Mouse (Mus musculus) hindbrain, embryonic 10.5 days (tissue): ENCODE measurements at regions not wholly inside any gene's neighbourhood (a gene's known extent, or its start where the extent isn't known, plus 50 kb on each side); places are given as distances from the start of the nearest gene placed in this dataset.

Source experiments
- DNase-seq: peaks from one replicate; pipeline ENCODE4 v3.0.0-alpha.2; 2017; ENCODE audit warnings: low spot score
- H3K27ac ChIP-seq: fragments of 300-500 bp; sonication (generic); 2 replicates; pipeline ENCODE4 v1.5.1; 2016; ENCODE audit warnings: mild to moderate bottlenecking, moderate library complexity
- H3K27me3 ChIP-seq: fragments of 300-500 bp; sonication (generic); 2 replicates; pipeline ENCODE4 v1.6.1; 2016; ENCODE audit warnings: mild to moderate bottlenecking; ENCODE audit not compliant: poor library complexity, insufficient read depth, severe bottlenecking
- H3K36me3 ChIP-seq: fragments of 300-500 bp; sonication (generic); 2 replicates; pipeline ENCODE4 v1.6.1; 2016; ENCODE audit warnings: mild to moderate bottlenecking, moderate library complexity
- H3K4me1 ChIP-seq: fragments of 300-500 bp; sonication (generic); replicated peaks from 2 replicates; pipeline ENCODE4 v1.6.1; 2016; ENCODE audit warnings: mild to moderate bottlenecking
- H3K4me3 ChIP-seq: fragments of 300-500 bp; sonication (generic); 2 replicates; pipeline ENCODE4 v1.5.1; 2016; ENCODE audit warnings: mild to moderate bottlenecking, moderate library complexity
- H3K9me3 ChIP-seq: fragments of 300-500 bp; sonication (generic); 2 replicates; pipeline ENCODE4 v1.6.1; 2016; ENCODE audit warnings: mild to moderate bottlenecking, moderate library complexity
- WGBS: fragments of 180-500 bp; shearing (Covaris S2); methylation state at CpG from one replicate; pipeline ENCODE4 v1.1.7; 2016; 5-methylcytosine and 5-hydroxymethylcytosine counted together

- Histone ChIP-seq H3K36me3 (no peaks in the 10 kb centered on the region), H3K4me1 (no peaks in the 10 kb centered on the region), H3K9me3 (no peaks in the 10 kb centered on the region), H3K27ac (no peak overlapping the region), H3K4me3 (no peak overlapping the region), H3K27me3 (no peaks in the 10 kb centered on the region)
- 86% methylated on average over 5 of the region's 5 CpGs for WGBS
- no peak for DNase-seq
These were observed 80.7 kb upstream of the Cerkl start for GRCm38 (mm10) chr2:79537126-79537875.

GRCm38 (mm10) chr2:79540384-79540783 lies 83.8 kb upstream of the Cerkl start:
- H3K9me3 ChIP-seq, result no peaks in the 10 kb centered on the region
- no peaks in the 10 kb centered on the region for H3K27me3 ChIP-seq
- H3K4me3 ChIP-seq, result no peak overlapping the region
- no peak overlapping the region for H3K27ac ChIP-seq
- 95% methylated on average over 8 of the region's 8 CpGs for WGBS
- H3K4me1 ChIP-seq, result no peaks in the 10 kb centered on the region
- no peak for DNase-seq
- H3K36me3 ChIP-seq, result no peaks in the 10 kb centered on the region

GRCm38 (mm10) chr2:79542191-79542980 lies 85.8 kb upstream of the Cerkl start:
- no peaks in the 10 kb centered on the region for H3K4me1 ChIP-seq

GRCm38 (mm10) chr2:79543456-79543855 lies 86.9 kb upstream of the Cerkl start:
- Histone ChIP-seq H3K27ac (no peak overlapping the region), H3K4me1 (no peaks in the 10 kb centered on the region)
- 80% methylated on average over 5 of the region's 5 CpGs for WGBS

More at GRCm38 (mm10) chr2:79542191-79542980, 85.8 kb upstream of the Cerkl start:
- no peak overlapping the region for H3K27ac ChIP-seq
- no peaks in the 10 kb centered on the region for H3K27me3 ChIP-seq
- no peaks in the 10 kb centered on the region for H3K36me3 ChIP-seq
- H3K9me3 ChIP-seq, result no peaks in the 10 kb centered on the region
- H3K4me3 ChIP-seq, result no peak overlapping the region
- no peak for DNase-seq
- 82% methylated on average over 6 of the region's 6 CpGs for WGBS

GRCm38 (mm10) chr2:79543948-79544792 lies 87.6 kb upstream of the Cerkl start:
- DNase-seq, result no peak
- no peak overlapping the region for H3K27ac ChIP-seq
- H3K4me3 ChIP-seq, result no peak overlapping the region
- no peaks in the 10 kb centered on the region for H3K27me3 ChIP-seq
- no peaks in the 10 kb centered on the region for H3K36me3 ChIP-seq
- no peaks in the 10 kb centered on the region for H3K4me1 ChIP-seq
- H3K9me3 ChIP-seq, result no peaks in the 10 kb centered on the region
- 87% methylated on average over 8 of the region's 8 CpGs for WGBS

More at GRCm38 (mm10) chr2:79543456-79543855, 86.9 kb upstream of the Cerkl start:
- Histone ChIP-seq H3K4me3 (no peak overlapping the region), H3K27me3 (no peaks in the 10 kb centered on the region), H3K9me3 (no peaks in the 10 kb centered on the region), H3K36me3 (no peaks in the 10 kb centered on the region)
- DNase-seq, result no peak

GRCm38 (mm10) chr2:79544793-79545260 lies 88.2 kb upstream of the Cerkl start:
- Histone ChIP-seq H3K4me3 (no peak overlapping the region), H3K27me3 (no peaks in the 10 kb centered on the region), H3K9me3 (no peaks in the 10 kb centered on the region), H3K27ac (no peak overlapping the region), H3K4me1 (no peaks in the 10 kb centered on the region), H3K36me3 (no peaks in the 10 kb centered on the region)
- no peak for DNase-seq
- whole genome bisulfite sequencing, result 89% methylated on average over 4 of the region's 4 CpGs

- DNase-seq, result no peak
- Histone ChIP-seq H3K4me1 (no peaks in the 10 kb centered on the region), H3K36me3 (no peaks in the 10 kb centered on the region), H3K9me3 (no peaks in the 10 kb centered on the region), H3K27me3 (no peaks in the 10 kb centered on the region), H3K4me3 (no peak overlapping the region), H3K27ac (no peak overlapping the region)
- WGBS, result 90% methylated on average over 4 of the region's 4 CpGs
These were observed 88.9 kb upstream of the Itprid2 start for GRCm38 (mm10) chr2:79546206-79546605.

- no peaks in the 10 kb centered on the region for H3K36me3 ChIP-seq
- no peaks in the 10 kb centered on the region for H3K27me3 ChIP-seq
- H3K4me3 ChIP-seq, result no peak overlapping the region
- DNase-seq, result no peak
- 71% methylated on average over 3 of the region's 3 CpGs for WGBS
- H3K27ac ChIP-seq, result no peak overlapping the region
- H3K9me3 ChIP-seq, result no peaks in the 10 kb centered on the region
- no peaks in the 10 kb centered on the region for H3K4me1 ChIP-seq
These were observed 87.9 kb upstream of the Itprid2 start for GRCm38 (mm10) chr2:79547284-79547683.

GRCm38 (mm10) chr2:79548039-79548600 lies 87.0 kb upstream of the Itprid2 start:
- WGBS, result 89% methylated on average over 8 of the region's 8 CpGs
- no peak for DNase-seq
- H3K4me1 ChIP-seq, result no peaks in the 10 kb centered on the region
- H3K27me3 ChIP-seq, result no peaks in the 10 kb centered on the region
- H3K27ac ChIP-seq, result no peak overlapping the region
- H3K36me3 ChIP-seq, result no peaks in the 10 kb centered on the region
- no peaks in the 10 kb centered on the region for H3K9me3 ChIP-seq
- no peak overlapping the region for H3K4me3 ChIP-seq

GRCm38 (mm10) chr2:79549781-79550180 lies 85.4 kb upstream of the Itprid2 start:
- no peaks in the 10 kb centered on the region for H3K36me3 ChIP-seq
- H3K4me1 ChIP-seq, result no peaks in the 10 kb centered on the region
- H3K27me3 ChIP-seq, result no peaks in the 10 kb centered on the region
- no peak overlapping the region for H3K27ac ChIP-seq
- DNase-seq, result no peak
- no peaks in the 10 kb centered on the region for H3K9me3 ChIP-seq
- WGBS, result 83% methylated on average over 3 of the region's 3 CpGs
- H3K4me3 ChIP-seq, result no peak overlapping the region

- no peaks in the 10 kb centered on the region for H3K27me3 ChIP-seq
- WGBS, result 93% methylated on average over 3 of the region's 3 CpGs
- no peak overlapping the region for H3K27ac ChIP-seq
- H3K4me3 ChIP-seq, result no peak overlapping the region
- no peaks in the 10 kb centered on the region for H3K36me3 ChIP-seq
- H3K4me1 ChIP-seq, result no peaks in the 10 kb centered on the region
- H3K9me3 ChIP-seq, result no peaks in the 10 kb centered on the region
- no peak for DNase-seq
These were observed 84.7 kb upstream of the Itprid2 start for GRCm38 (mm10) chr2:79550432-79550831.

GRCm38 (mm10) chr2:79552481-79552880 lies 82.7 kb upstream of the Itprid2 start:
- Histone ChIP-seq H3K9me3 (no peaks in the 10 kb centered on the region), H3K36me3 (no peaks in the 10 kb centered on the region), H3K27me3 (no peaks in the 10 kb centered on the region), H3K4me3 (no peak overlapping the region), H3K4me1 (no peaks in the 10 kb centered on the region), H3K27ac (no peak overlapping the region)
- DNase-seq, result no peak
- 81% methylated on average over 5 of the region's 5 CpGs for WGBS
